Mouse (Mus musculus) lung, postnatal 25 days (tissue): Measurements from ENCODE around the gene Tmco5.
A peak's percentile ranks its signal among the peaks of the same experiment; 100 is the strongest.
"Not testable (repeated sequence)": the region's sequence is repeated elsewhere in the genome, so short reads cannot be mapped to it uniquely, and the experiment has no call there.

Experiments used
- DNase-seq: peaks from one replicate; pipeline ENCODE4 v3.0.0; 2022; ENCODE audit warnings: low spot score

The Tmco5 gene

GRCm38 (mm10) chr2:116922580-116923500 is 44.3 kb downstream of the Tmco5 start:
- peak; percentile 49 for DNase-seq

GRCm38 (mm10) chr2:116923684-116924083 is 45.2 kb downstream of the Tmco5 start:
- DNase-seq = no peak

- no peak for DNase-seq
Measured at GRCm38 (mm10) chr2:116924292-116924691, 45.8 kb downstream of the Tmco5 start.

GRCm38 (mm10) chr2:116925230-116925629 is 46.7 kb downstream of the Tmco5 start:
- DNase-seq = no peak

- no peak for DNase-seq
Measured at GRCm38 (mm10) chr2:116932218-116932617, 53.7 kb downstream of the Tmco5 start.

- DNase-seq = not testable (repeated sequence)
Measured at GRCm38 (mm10) chr2:116934236-116934635, 55.7 kb downstream of the Tmco5 start.

- no peak for DNase-seq
Measured at GRCm38 (mm10) chr2:116934776-116935175, 56.3 kb downstream of the Tmco5 start.

GRCm38 (mm10) chr2:116936371-116936770 is 57.9 kb downstream of the Tmco5 start:
- no peak for DNase-seq

GRCm38 (mm10) chr2:116937166-116937565 is 58.7 kb downstream of the Tmco5 start:
- DNase-seq = no peak

GRCm38 (mm10) chr2:116941816-116942215 is 63.3 kb downstream of the Tmco5 start:
- peak; percentile 20 for DNase-seq
